Mouse (Mus musculus) liver, embryonic 14.5 days (tissue): ENCODE measurements around the gene Gm37240. TPM values are rescaled to one million over a fixed set of nuclear protein-coding genes. Genes with fewer than 3 reads are reported as not detected.

Source experiments
- ATAC-seq: fragments of 200-750 bp; cut with Nextera tagmentation; 2 replicates; pipeline ENCODE4 v1.8.0; 2017; ENCODE audit warnings: moderate number of reproducible peaks, mild to moderate bottlenecking, moderate library complexity; ENCODE audit not compliant: insufficient read depth
- DNase-seq, 3 experiments: peaks; one replicate each; pipeline ENCODE4 v3.0.0-alpha.2; 2012 to 2013; ENCODE audit warnings: low read depth in 3 of 3, low spot score in 3 of 3
- H3K27ac ChIP-seq: fragments of 300-500 bp; sonication (generic); 2 replicates; pipeline ENCODE4 v1.5.1; 2014; ENCODE audit warnings: moderate library complexity, mild to moderate bottlenecking, control low read depth, inconsistent platforms
- H3K27me3 ChIP-seq: fragments of 300-500 bp; sonication (generic); 2 replicates; pipeline ENCODE4 v1.6.1; 2014; ENCODE audit warnings: mild to moderate bottlenecking, low read length, moderate library complexity; ENCODE audit not compliant: control insufficient read depth, insufficient read depth
- H3K36me3 ChIP-seq: fragments of 300-500 bp; sonication (generic); replicated peaks from 2 replicates; pipeline ENCODE4 v1.6.1; 2014; ENCODE audit warnings: low read depth; ENCODE audit not compliant: control insufficient read depth, insufficient read depth
- H3K4me1 ChIP-seq, 2 experiments: fragments of 200-500 bp in 1 of 2; fragments of 300-500 bp in 1 of 2; sonication (generic) in 1 of 2; replicated peaks; 2 replicates each; pipeline ENCODE4 v1.6.1; 2012 to 2014; ENCODE audit warnings: antibody characterized with exemption in 1 of 2, inconsistent platforms in 1 of 2, low read length in 1 of 2; ENCODE audit not compliant: control insufficient read depth in 2 of 2, insufficient read depth in 2 of 2
- H3K4me2 ChIP-seq: fragments of 300-500 bp; sonication (generic); 2 replicates; pipeline ENCODE4 v1.6.1; 2014; ENCODE audit warnings: low read depth, mild to moderate bottlenecking, control low read depth, moderate library complexity
- H3K4me3 ChIP-seq, 2 experiments: fragments of 200-500 bp in 1 of 2; fragments of 300-500 bp in 1 of 2; sonication (generic) in 1 of 2; 2 replicates each; pipeline ENCODE4 v1.5.1; 2012 to 2014; ENCODE audit warnings: low read depth in 2 of 2, low read length in 2 of 2, mild to moderate bottlenecking in 2 of 2, control low read depth in 1 of 2, inconsistent platforms in 1 of 2, moderate library complexity in 1 of 2; ENCODE audit not compliant: insufficient read depth in 1 of 2
- H3K9ac ChIP-seq: fragments of 300-500 bp; sonication (generic); replicated peaks from 2 replicates; pipeline ENCODE4 v1.6.1; 2014; ENCODE audit warnings: mild to moderate bottlenecking, control low read depth, moderate library complexity
- H3K9me3 ChIP-seq: fragments of 300-500 bp; sonication (generic); 2 replicates; pipeline ENCODE4 v1.6.1; 2016; ENCODE audit warnings: low read length, mixed read lengths; ENCODE audit not compliant: control insufficient read depth
- CTCF ChIP-seq: IDR thresholded peaks from 2 replicates; pipeline ENCODE4 v1.5.1; 2016; ENCODE audit warnings: antibody characterized with exemption, low read depth, control low read depth
- EP300 ChIP-seq: IDR thresholded peaks from 2 replicates; pipeline ENCODE4 v1.6.1; 2016; ENCODE audit warnings: antibody characterized with exemption, low read depth
- WGBS: fragments of 180-500 bp; shearing (Covaris S2); extraction: QIAGEN DNeasy Blood & Tissue Kit; methylation state at CpG from one replicate; pipeline ENCODE4 v1.1.7; 2014; ENCODE audit not compliant: insufficient replicate concordance; 5-methylcytosine and 5-hydroxymethylcytosine counted together
- polyA plus RNA-seq, 2 experiments: library from polyadenylated mRNA; depleted of rRNA in 1 of 2; stranded (reverse) in 1 of 2; unstranded in 1 of 2; fragments of >200 nt; fragmentation: Nextera tagmentation in 1 of 2; extraction: Ambion mirVana in 1 of 2; gene quantifications; 2 replicates each; pipeline versions ENCODE4 v1.2.1 to v1.2.3; 2012 to 2014

Gene Gm37240
- polyA plus RNA-seq, 2 experiments, result 0.03 to 0.30 TPM

DNA sequence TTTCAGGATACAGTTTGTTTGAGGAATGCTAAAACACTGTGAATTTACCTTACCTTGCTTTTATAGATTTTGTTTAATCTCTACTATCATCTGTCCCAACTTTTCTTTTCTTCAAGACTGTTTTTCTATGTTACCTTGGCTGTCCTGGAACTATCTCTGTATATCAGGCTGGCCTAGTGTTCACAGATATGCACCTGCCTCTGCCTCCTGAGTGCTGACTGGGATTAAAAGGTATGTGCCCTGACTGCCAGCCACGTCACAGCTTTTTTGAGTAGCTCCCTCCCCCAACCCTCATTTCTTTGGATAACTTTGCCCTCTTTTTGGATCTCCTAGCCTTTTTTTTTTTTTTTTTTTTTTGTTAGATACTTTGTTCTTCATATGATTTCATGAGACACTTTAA is 1070.4 kb downstream of the Gm37240 start:
- Histone ChIP-seq H3K4me3 (no peak overlapping the region), H3K9me3 (no peaks in the 10 kb centered on the region), H3K27ac (no peak overlapping the region), H3K4me2 (peak overlapping the region; percentile 89), H3K27me3 (no peaks in the 10 kb centered on the region), H3K4me1 (peaks cover 11 to 20% of the 10 kb centered on the region in 2 experiments), H3K36me3 (no peaks in the 10 kb centered on the region), H3K9ac (no peak overlapping the region)
- 22% methylated on average over 1 of the region's 1 CpGs for WGBS
- ATAC-seq (no peak), DNase-seq (peak; percentile 30 to 56 (median 42))
- 0 out of 2 replicates have a peak, but pooled peaks have one; percentile 12 for TF ChIP-seq EP300
- TF ChIP-seq CTCF, result no peak

GRCm38 (mm10) chr3:84815461-84815860 is 1071.9 kb downstream of the Gm37240 start:
- Histone ChIP-seq H3K4me3 (peak overlapping the region; percentile 91 to 96), H3K4me2 (peak overlapping the region; percentile 89), H3K4me1 (peaks cover 11 to 20% of the 10 kb centered on the region in 2 experiments), H3K27me3 (no peaks in the 10 kb centered on the region), H3K9ac (peak overlapping the region; percentile 94), H3K36me3 (no peaks in the 10 kb centered on the region), H3K27ac (no peak overlapping the region), H3K9me3 (no peaks in the 10 kb centered on the region)
- ATAC-seq (no peak), DNase-seq (peak in 2 of 3 experiments; percentile 25 to 26)
- TF ChIP-seq CTCF (no peak; the same call in 1 of the 2 replicates), EP300 (no peak)
- WGBS, result 1% methylated on average over 28 of the region's 29 CpGs

GRCm38 (mm10) chr3:84814762-84815381 is 1072.4 kb downstream of the Gm37240 start, which contains the start of gene Fbxw7:
Gene Fbxw7, plus strand, starts transcription at chr3:84815268.
- WGBS, result 0% methylated on average over 57 of the region's 76 CpGs
- ATAC-seq, result peak; percentile 25; the same call in 1 of the 2 replicates
- Histone ChIP-seq H3K9me3 (no peaks in the 10 kb centered on the region), H3K4me1 (peaks cover 11 to 20% of the 10 kb centered on the region in 2 experiments), H3K9ac (peak within 1 kb of the TSS; percentile 94), H3K4me3 (peak within 1 kb of the TSS; percentile 91 to 96), H3K36me3 (no peaks in the 10 kb centered on the region), H3K27ac (peak within 1 kb of the TSS; percentile 94), H3K27me3 (no peaks in the 10 kb centered on the region), H3K4me2 (peak within 1 kb of the TSS; percentile 89)
- DNase-seq, result no peak
- TF ChIP-seq CTCF, result no peak
- TF ChIP-seq EP300, result no peak

GRCm38 (mm10) chr3:84814157-84814761 is 1073.1 kb downstream of the Gm37240 start:
- TF ChIP-seq EP300 (peak; percentile 0; the same call in 1 of the 2 replicates), CTCF (no peak)
- ATAC-seq, result peak; percentile 93
- Histone ChIP-seq H3K9me3 (no peaks in the 10 kb centered on the region), H3K4me2 (peak overlapping the region; percentile 89), H3K27me3 (no peaks in the 10 kb centered on the region), H3K9ac (peak overlapping the region; percentile 94), H3K27ac (peak overlapping the region; percentile 94), H3K4me1 (peaks cover 11 to 20% of the 10 kb centered on the region in 2 experiments), H3K36me3 (no peaks in the 10 kb centered on the region), H3K4me3 (peak overlapping the region; percentile 91 to 96)
- peak; percentile 100 for DNase-seq
- under 1% methylated on average over 53 of the region's 60 CpGs for WGBS

GRCm38 (mm10) chr3:84813436-84814156 is 1073.7 kb downstream of the Gm37240 start:
- WGBS, result 2% methylated on average over 29 of the region's 29 CpGs
- Histone ChIP-seq H3K9me3 (no peaks in the 10 kb centered on the region), H3K9ac (peak overlapping the region; percentile 94), H3K27ac (peak overlapping the region; percentile 94), H3K36me3 (no peaks in the 10 kb centered on the region), H3K4me1 (peaks cover 11 to 20% of the 10 kb centered on the region in 2 experiments), H3K4me3 (peak overlapping the region; percentile 91 to 96), H3K27me3 (no peaks in the 10 kb centered on the region), H3K4me2 (peak overlapping the region; percentile 89)
- TF ChIP-seq CTCF, result 0 out of 2 replicates have a peak, but pooled peaks have one; percentile 3
- no peak for TF ChIP-seq EP300
- DNase-seq (peak in 1 of 3 experiments; percentile 30), ATAC-seq (peak; percentile 56)
